Mouse (Mus musculus): ENCODE results near the gene Itgb6.

GRCm38 (mm10) chr2:60612906-60613856 lies 109.3 kb downstream of the Itgb6 start:
- TF ChIP-seq CTCF (IDR thresholded peaks at IDR 0.05; ENCODE audit: insufficient read depth, low read length) (no peak), POLR2A (IDR thresholded peaks at IDR 0.05; ENCODE audit: borderline replicate concordance, extremely low read depth, low read depth, low read length) (no peak)
